Mouse (Mus musculus) E14TG2a.4 (cell line): ENCODE measurements around the gene Strbp.

Source experiments
- CTCF ChIP-seq: conservative IDR thresholded peaks from 2 replicates; pipeline ENCODE4 v1.5.1; 2014; ENCODE audit warnings: low read length
- NANOG ChIP-seq: IDR thresholded peaks from 2 replicates; pipeline ENCODE4 v1.6.1; 2014; ENCODE audit warnings: borderline replicate concordance, low read length, mixed read lengths
- POU5F1 ChIP-seq: IDR thresholded peaks from 2 replicates; pipeline ENCODE4 v1.6.1; 2014; ENCODE audit warnings: low read length, borderline replicate concordance

DNA sequence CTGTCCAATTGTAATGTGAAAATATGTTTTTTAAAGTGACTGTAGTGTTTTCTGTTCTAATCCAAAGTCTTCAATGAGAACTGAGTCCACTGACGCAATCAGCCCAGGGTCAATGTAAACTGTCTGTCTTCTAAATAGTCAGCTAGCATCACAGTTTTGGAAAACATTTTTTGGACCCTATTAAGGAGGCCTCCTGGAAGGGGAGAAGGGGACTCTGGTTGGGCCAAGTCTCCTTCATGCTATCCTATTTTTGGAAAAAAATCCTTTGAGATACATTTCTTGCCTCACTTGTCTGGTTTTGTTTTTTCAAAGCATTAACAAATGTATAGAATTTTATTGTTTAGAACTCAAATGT, 184.4 kb downstream of the Strbp start:
- no peak for TF ChIP-seq NANOG
- no peak for TF ChIP-seq CTCF
- no peak for TF ChIP-seq POU5F1
